Mouse (Mus musculus): Measurements from ENCODE around the gene Tmem235. TPM values are rescaled to one million over a fixed set of nuclear protein-coding genes. Genes with fewer than 3 reads are reported as not detected.

Tmem235 gene
- polyA plus RNA-seq, 1 experiment from 2014 or later = not detected

DNA sequence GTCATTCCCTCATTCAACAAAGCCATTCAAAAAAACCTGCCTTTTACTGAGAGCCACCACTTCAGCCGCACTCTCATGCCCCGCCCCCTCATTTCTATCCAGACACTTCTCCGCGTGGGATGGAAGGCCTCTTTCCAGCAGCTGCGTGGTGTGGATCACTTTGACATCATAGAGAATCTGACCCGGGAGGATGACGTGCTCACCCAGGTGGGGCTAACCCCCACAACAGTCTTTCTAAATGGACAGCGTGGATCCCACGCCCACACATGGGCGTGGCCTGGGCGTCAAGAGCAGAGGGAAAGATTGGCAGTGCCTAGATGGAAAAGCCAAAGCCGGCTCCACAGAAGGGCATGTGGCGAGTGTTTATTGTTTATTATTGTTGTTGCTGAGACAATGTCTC, 24.2 kb upstream of the Tmem235 start:
- peaks cover 31% of the 10 kb centered on the region for H3K4me1 ChIP-seq (replicated peaks)
- H3K27me3 ChIP-seq (replicated peaks) = no peaks in the 10 kb centered on the region
- no peaks in the 10 kb centered on the region for H3K9me3 ChIP-seq
- no peaks in the 10 kb centered on the region for H3K36me3 ChIP-seq
- no peak overlapping the region for H3K4me3 ChIP-seq (replicated peaks)
- H3K4me2 ChIP-seq (replicated peaks) = peak overlapping the region; percentile 48
- no peak overlapping the region for H3K9ac ChIP-seq
- 28% methylated on average over 13 of the region's 13 CpGs for WGBS
- H3K27ac ChIP-seq = no peak overlapping the region
- ATAC-seq = no peak

DNA sequence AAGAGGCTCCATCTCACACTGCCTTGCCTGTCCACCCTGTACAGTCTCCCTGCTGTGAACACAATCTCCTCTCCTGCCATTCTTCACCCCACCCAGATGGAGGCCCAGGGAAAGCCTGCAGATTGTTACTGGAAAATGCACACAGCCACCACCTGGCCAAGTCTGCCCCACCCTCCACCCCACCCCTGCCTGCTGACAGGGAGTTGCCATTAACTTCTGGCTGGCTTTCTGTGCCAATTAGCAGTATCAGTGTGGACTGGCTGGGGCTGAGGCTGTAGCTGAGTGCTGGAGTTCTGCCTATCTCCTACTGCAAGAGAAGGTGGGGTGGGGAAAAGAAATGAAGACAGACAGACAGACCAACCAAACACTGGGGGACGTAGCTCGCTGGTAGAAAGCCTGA, 22.0 kb upstream of the Tmem235 start:
- H3K4me2 ChIP-seq (replicated peaks) = no peak overlapping the region
- peak overlapping the region; percentile 77 for H3K27ac ChIP-seq
- no peak overlapping the region for H3K9ac ChIP-seq
- peaks cover 22% of the 10 kb centered on the region for H3K4me1 ChIP-seq (replicated peaks)
- no peaks in the 10 kb centered on the region for H3K36me3 ChIP-seq
- no peaks in the 10 kb centered on the region for H3K27me3 ChIP-seq (replicated peaks)
- WGBS = 48% methylated on average over 2 of the region's 2 CpGs
- H3K9me3 ChIP-seq = no peaks in the 10 kb centered on the region
- no peak overlapping the region for H3K4me3 ChIP-seq (replicated peaks)
- ATAC-seq = peak; percentile 89

GRCm38 (mm10) chr11:117839021-117839420, 21.5 kb upstream of the Tmem235 start:
- Histone ChIP-seq H3K27me3 (replicated peaks) (no peaks in the 10 kb centered on the region), H3K4me2 (replicated peaks) (no peak overlapping the region), H3K36me3 (no peaks in the 10 kb centered on the region), H3K9me3 (no peaks in the 10 kb centered on the region), H3K4me1 (replicated peaks) (peaks cover 22% of the 10 kb centered on the region), H3K4me3 (replicated peaks) (no peak overlapping the region), H3K9ac (no peak overlapping the region), H3K27ac (peak overlapping the region; percentile 77)
- 74% methylated on average over 1 of the region's 1 CpGs for WGBS
- ATAC-seq = no peak; the same call in 1 of the 2 replicates

DNA sequence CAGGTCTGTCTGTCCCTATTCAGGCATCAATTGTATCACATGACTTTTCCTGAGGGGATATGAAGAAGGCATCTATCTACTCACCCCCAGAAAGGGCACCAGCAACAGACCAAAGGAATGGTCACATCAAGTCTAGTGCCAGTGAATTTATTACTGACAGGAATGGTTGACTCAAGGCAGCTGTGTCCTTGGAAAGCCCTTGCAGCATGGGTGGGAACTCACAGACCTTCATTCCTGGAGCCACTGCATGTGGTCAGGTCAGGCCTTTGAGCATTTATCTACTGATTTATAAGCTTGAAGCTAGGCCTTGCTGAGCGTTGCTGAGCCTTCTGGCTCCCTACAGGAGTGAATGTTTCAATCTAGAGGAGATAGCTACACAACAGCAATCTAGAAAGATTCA, 19.6 kb upstream of the Tmem235 start:
- no peaks in the 10 kb centered on the region for H3K36me3 ChIP-seq
- H3K9me3 ChIP-seq = no peaks in the 10 kb centered on the region
- 38% methylated on average over 1 of the region's 1 CpGs for WGBS
- ATAC-seq = no peak
- H3K4me1 ChIP-seq (replicated peaks) = peaks cover 14% of the 10 kb centered on the region; the same call in 1 of the 2 replicates
- no peak overlapping the region for H3K4me2 ChIP-seq (replicated peaks)
- no peaks in the 10 kb centered on the region for H3K27me3 ChIP-seq (replicated peaks)
- no peak overlapping the region for H3K27ac ChIP-seq
- H3K4me3 ChIP-seq (replicated peaks) = no peak overlapping the region
- no peak overlapping the region for H3K9ac ChIP-seq

GRCm38 (mm10) chr11:117843434-117843833, 17.1 kb upstream of the Tmem235 start:
- Histone ChIP-seq H3K4me3 (replicated peaks) (no peak overlapping the region), H3K9ac (no peak overlapping the region), H3K27ac (no peak overlapping the region), H3K36me3 (no peaks in the 10 kb centered on the region), H3K4me1 (replicated peaks) (peaks cover 20% of the 10 kb centered on the region), H3K4me2 (replicated peaks) (no peak overlapping the region), H3K9me3 (no peaks in the 10 kb centered on the region), H3K27me3 (replicated peaks) (no peaks in the 10 kb centered on the region)
- WGBS = 91% methylated on average over 2 of the region's 2 CpGs
- ATAC-seq = no peak

DNA sequence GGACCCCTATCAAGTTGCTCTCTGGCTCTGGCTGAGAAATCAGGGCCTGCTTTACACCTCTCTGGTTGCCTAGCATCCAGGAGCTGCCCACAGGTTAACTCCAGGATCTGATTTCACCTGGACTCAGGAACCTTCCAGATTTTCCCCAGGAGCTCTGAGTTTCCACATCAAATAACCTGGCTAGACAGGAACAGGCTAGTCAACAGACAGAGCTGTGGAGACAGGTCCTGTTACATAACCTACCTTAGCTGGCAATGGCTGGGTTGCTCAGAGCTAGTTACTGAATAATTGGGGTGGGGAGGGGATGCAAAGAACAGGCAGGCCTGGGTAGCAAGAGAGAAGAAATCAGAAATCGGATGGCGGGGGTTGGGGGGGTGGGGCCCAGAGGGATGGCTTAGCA, 15.6 kb upstream of the Tmem235 start:
- WGBS = 65% methylated on average over 2 of the region's 2 CpGs
- Histone ChIP-seq H3K27me3 (replicated peaks) (no peaks in the 10 kb centered on the region), H3K4me3 (replicated peaks) (no peak overlapping the region), H3K27ac (no peak overlapping the region), H3K36me3 (no peaks in the 10 kb centered on the region), H3K9me3 (no peaks in the 10 kb centered on the region), H3K4me1 (replicated peaks) (peaks cover 18% of the 10 kb centered on the region), H3K9ac (no peak overlapping the region), H3K4me2 (replicated peaks) (no peak overlapping the region)
- no peak for ATAC-seq

DNA sequence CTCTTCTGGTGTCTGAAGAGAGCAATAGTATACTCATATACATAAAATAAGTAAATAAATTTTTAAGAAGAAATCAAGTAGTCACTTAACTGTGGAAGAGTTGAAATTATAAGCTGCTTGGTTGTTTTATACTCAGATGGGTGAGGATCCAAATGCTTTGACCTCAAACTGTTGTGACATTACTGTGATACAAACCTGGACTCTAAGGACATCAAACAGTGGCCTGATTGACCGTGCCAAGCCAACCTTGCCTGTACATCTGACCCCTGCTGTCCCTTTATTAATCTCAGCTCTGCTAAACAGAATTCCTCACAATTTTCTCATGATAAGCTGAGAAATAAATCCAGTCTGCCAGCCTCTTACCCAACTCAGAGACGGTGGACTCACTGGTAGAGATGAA, 14.9 kb upstream of the Tmem235 start:
- WGBS = 80% methylated on average over 2 of the region's 2 CpGs
- no peak overlapping the region for H3K9ac ChIP-seq
- no peak overlapping the region for H3K27ac ChIP-seq
- no peak overlapping the region for H3K4me2 ChIP-seq (replicated peaks)
- no peaks in the 10 kb centered on the region for H3K36me3 ChIP-seq
- no peak overlapping the region for H3K4me3 ChIP-seq (replicated peaks)
- H3K9me3 ChIP-seq = no peaks in the 10 kb centered on the region
- no peaks in the 10 kb centered on the region for H3K27me3 ChIP-seq (replicated peaks)
- peaks cover 23% of the 10 kb centered on the region for H3K4me1 ChIP-seq (replicated peaks)
- no peak for ATAC-seq

- H3K27ac ChIP-seq = no peak overlapping the region; the same call in 1 of the 2 replicates
- H3K9ac ChIP-seq = no peak overlapping the region
- peaks cover 1% of the 10 kb centered on the region; the same call in 1 of the 2 replicates for H3K36me3 ChIP-seq
- WGBS = 45% methylated on average over 5 of the region's 5 CpGs
- no peak overlapping the region for H3K4me2 ChIP-seq (replicated peaks)
- ATAC-seq = peak; percentile 70
- peaks cover 23% of the 10 kb centered on the region for H3K4me1 ChIP-seq (replicated peaks)
- H3K4me3 ChIP-seq (replicated peaks) = no peak overlapping the region
- H3K9me3 ChIP-seq = no peaks in the 10 kb centered on the region
- H3K27me3 ChIP-seq (replicated peaks) = no peaks in the 10 kb centered on the region
These were observed 13.9 kb upstream of the Tmem235 start for GRCm38 (mm10) chr11:117846640-117847039.

DNA sequence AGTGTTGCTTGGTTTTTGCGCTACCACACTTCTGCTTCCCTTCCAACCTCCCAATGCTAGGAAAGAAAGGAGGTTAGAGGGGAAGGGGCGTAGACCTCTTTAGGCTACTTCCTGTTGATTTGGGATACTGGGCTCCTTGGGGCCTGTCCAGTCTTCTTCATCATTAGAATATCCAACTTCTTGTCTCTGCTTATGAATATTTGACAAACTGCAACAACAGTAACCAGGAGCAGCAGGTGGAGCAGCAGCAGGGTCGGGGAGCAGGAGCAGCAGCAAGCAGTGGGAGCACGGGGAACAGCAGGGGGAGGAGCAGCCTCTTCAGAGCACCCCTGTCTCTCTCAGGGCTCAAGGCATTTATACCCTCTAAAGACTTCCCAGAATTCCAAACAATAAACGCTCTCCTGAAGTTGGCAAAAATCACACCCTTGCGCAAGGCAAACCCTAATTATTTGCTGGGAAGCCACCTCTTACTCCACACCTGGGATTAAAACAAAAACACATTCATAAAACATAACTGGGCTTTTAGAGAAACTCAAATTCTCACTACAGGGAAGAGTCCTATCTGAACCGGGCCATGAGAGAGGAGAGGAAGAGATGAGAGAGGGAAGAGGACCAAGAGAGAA, 12.8 kb upstream of the Tmem235 start:
- no peak for ATAC-seq
- peak overlapping the region; percentile 85 for H3K4me2 ChIP-seq (replicated peaks)
- no peaks in the 10 kb centered on the region for H3K9me3 ChIP-seq
- peaks cover 5% of the 10 kb centered on the region for H3K36me3 ChIP-seq
- H3K27me3 ChIP-seq (replicated peaks) = no peaks in the 10 kb centered on the region
- peak overlapping the region; percentile 99 for H3K27ac ChIP-seq
- H3K4me3 ChIP-seq (replicated peaks) = peak overlapping the region; percentile 69
- H3K9ac ChIP-seq = peak overlapping the region; percentile 81
- WGBS = 69% methylated on average over 7 of the region's 7 CpGs
- H3K4me1 ChIP-seq (replicated peaks) = peaks cover 23% of the 10 kb centered on the region

DNA sequence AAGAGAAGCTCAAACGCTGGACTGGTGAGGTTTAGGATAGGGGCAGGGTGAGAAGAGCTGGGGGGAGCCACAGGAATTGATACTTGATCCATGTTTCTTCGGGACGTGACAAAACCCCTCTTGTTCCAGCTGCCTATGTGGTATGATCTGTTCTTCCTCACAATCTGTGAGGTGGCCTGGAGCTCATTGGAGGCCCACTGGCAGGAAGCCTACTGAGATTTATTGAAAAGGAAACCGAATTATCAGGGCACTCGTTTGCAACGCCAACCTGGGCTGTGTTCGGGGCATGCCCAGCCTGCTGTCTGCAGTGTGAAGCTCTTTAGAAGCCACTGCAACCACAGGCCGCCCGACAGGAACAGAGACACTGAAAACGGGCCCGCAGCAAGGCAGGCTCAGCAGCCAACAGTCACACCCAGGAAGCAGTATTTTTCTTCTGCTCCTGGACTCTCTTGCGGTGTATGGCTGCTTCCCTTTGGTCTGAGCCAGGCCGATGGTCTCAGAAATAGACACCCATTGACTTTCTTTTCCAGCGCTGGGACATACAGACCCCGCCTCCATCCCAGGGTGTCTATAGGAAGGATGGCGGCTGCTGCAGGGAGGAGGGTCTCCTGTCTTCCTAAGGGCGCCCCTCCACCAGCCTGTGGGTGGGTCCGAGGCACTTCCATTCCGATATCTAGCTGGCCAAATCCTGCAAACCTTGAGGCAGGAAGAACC, 12.1 kb upstream of the Tmem235 start:
- Histone ChIP-seq H3K27ac (peak overlapping the region; percentile 99), H3K4me3 (replicated peaks) (peak overlapping the region; percentile 69), H3K9ac (peak overlapping the region; percentile 81), H3K4me1 (replicated peaks) (peaks cover 23% of the 10 kb centered on the region), H3K27me3 (replicated peaks) (no peaks in the 10 kb centered on the region), H3K4me2 (replicated peaks) (peak overlapping the region; percentile 85), H3K9me3 (no peaks in the 10 kb centered on the region), H3K36me3 (peaks cover 12% of the 10 kb centered on the region)
- peak; percentile 70 for ATAC-seq
- 4% methylated on average over 19 of the region's 19 CpGs for WGBS

GRCm38 (mm10) chr11:117848985-117849671, 11.4 kb upstream of the Tmem235 start, which contains the start of gene Birc5:
Gene Birc5, plus strand, starts transcription at chr11:117849251.
- H3K4me1 ChIP-seq (replicated peaks) = peaks cover 23% of the 10 kb centered on the region
- WGBS = under 1% methylated on average over 51 of the region's 51 CpGs
- peak within 1 kb of the TSS; percentile 85 for H3K4me2 ChIP-seq (replicated peaks)
- H3K9me3 ChIP-seq = no peaks in the 10 kb centered on the region
- H3K27me3 ChIP-seq (replicated peaks) = no peaks in the 10 kb centered on the region
- H3K9ac ChIP-seq = peak within 1 kb of the TSS; percentile 81
- H3K27ac ChIP-seq = peak within 1 kb of the TSS; percentile 99
- peak; percentile 94 for ATAC-seq
- peaks cover 17% of the 10 kb centered on the region for H3K36me3 ChIP-seq
- peak within 1 kb of the TSS; percentile 69 for H3K4me3 ChIP-seq (replicated peaks)

GRCm38 (mm10) chr11:117852875-117853274, 7.7 kb upstream of the Tmem235 start:
- Histone ChIP-seq H3K4me1 (replicated peaks) (peaks cover 13% of the 10 kb centered on the region), H3K9ac (no peak overlapping the region), H3K27me3 (replicated peaks) (no peaks in the 10 kb centered on the region), H3K36me3 (peaks cover 40% of the 10 kb centered on the region), H3K9me3 (no peaks in the 10 kb centered on the region), H3K4me2 (replicated peaks) (no peak overlapping the region), H3K27ac (no peak overlapping the region), H3K4me3 (replicated peaks) (no peak overlapping the region)
- 67% methylated on average over 3 of the region's 3 CpGs for WGBS
- no peak for ATAC-seq
